Mouse (Mus musculus): ENCODE measurements around the gene Htt.
"Not testable (repeated sequence)": the region's sequence is repeated elsewhere in the genome, so short reads cannot be mapped to it uniquely, and the experiment has no call there.

The Htt gene

DNA sequence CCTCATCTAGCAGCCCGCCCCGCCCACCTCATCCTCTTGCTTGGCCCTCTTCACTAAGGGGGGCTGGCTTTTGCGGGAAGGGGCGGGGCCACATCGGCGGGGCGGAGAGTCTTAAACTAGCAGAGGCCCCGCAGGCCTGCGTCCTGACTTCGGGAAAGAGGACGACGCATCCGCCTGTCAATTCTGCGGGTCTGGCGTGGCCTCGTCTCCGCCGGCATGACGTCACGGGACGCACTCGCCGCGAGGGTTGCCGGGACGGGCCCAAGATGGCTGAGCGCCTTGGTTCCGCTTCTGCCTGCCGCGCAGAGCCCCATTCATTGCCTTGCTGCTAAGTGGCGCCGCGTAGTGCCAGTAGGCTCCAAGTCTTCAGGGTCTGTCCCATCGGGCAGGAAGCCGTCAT, at the start of gene Htt:
Gene Htt, plus strand, starts transcription at position 232 of the 400 bp plus-strand sequence.
- ChIA-PET POLR2A (interaction anchor here (0.5 to 2.8 kb wide), 27 partner anchors 9 to 813 kb away, joined by 3 to 28 read pairs (median 5); partner anchors contain the start of genes Grk4 (in 3 of the 4), Nop14 (in 3 of the 4), Mfsd10 (in 2 of the 4) and Tnip2 (in 2 of the 4)), CTCF (interaction anchor here in 3 of 4 experiments (0.6 to 1.0 kb wide), 3 partner anchors 9 to 354 kb away, joined by 3 to 6 read pairs (median 3); partner anchors contain the start of genes Grk4 (in 1 of the 3) and Nop14 (in 1 of the 3))

DNA sequence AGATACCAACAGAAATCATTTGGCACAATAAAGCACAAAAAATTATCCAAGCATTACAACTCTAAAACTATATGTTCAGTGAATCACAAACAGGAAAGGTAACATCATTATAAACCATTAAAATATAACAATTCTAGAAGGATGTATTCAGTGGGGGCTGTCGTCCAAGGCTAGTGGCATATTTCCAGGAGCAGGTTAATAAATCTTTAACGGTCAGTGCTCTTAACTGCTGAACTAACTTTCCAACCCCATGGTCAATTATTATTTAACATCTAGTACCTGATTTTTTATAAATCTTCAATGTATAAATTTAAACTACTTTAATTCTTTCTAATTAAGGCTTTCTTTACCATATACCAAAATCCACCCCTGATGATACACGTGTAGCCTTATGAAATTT, 47.2 kb upstream of the Htt start:
- POLR2A ChIA-PET, CTCF ChIA-PET: not testable (repeated sequence)

DNA sequence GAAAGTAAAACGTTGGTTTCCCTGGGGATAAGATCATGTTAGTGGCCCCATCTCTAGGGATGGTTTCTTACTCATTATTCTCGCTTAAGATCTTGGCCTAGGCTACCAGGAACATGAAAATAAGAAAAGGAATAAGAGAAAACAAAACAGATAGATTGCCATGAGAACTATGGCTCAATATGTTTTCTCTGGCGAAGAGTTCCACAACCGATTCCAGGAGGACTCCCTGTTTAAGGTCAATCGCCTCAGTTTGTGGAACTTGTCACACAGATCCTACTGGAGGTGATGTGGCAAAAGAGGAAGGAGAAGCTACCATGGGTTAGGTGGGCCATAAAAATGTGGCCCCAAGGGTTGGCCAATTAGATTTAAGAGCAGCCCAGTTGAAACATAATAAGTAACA, 46.7 kb upstream of the Htt start:
- POLR2A ChIA-PET, result no interaction called here

DNA sequence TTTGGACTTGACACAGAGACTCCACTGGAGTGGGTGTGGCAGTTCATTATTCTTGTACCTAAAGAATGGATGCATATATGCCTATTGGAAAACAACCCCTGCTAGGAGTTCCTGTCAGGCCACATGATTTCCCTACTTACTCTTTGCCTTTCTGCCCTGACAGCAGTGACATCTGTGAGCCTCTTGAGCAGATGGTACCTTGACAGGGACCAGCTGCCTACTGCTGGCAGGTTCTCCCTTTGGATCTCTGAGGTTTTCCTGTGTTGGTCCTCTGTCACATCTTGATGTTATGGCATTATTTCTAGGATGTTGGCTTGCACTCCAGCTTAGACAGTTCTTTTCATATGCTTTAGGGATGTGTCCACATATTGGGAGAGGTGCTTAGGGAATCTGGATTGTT, 32.4 kb upstream of the Htt start:
- POLR2A ChIA-PET, result no interaction called here
- CTCF ChIA-PET, result interaction anchor here in 1 of 4 experiments (0.7 kb wide), 1 partner anchor 48 kb away, joined by 3 read pairs; no protein-coding TSS in a partner anchor

More for the DNA sequence above, 46.7 kb upstream of the Htt start:
- CTCF ChIA-PET, result no interaction called here

DNA sequence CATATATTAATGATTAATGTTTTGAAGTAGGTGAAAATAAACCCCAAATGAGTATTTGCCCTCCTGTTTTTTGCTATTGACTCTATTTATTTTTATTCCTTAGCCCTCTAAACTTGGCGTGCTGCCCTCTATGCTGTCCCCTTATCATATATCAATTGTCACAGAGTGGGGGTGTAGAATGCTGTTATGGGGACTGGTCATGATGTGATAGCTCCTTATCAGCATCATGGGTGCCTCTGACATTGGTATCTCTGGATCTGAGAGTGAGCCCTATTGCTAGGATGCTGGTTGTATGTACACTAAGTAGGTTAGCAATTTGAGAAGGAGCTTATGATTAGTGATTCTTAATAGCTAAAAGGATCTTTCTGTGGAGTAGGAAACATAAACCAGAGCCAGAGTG, 31.3 kb upstream of the Htt start:
- ChIA-PET POLR2A (no interaction called here), CTCF (no interaction called here)

DNA sequence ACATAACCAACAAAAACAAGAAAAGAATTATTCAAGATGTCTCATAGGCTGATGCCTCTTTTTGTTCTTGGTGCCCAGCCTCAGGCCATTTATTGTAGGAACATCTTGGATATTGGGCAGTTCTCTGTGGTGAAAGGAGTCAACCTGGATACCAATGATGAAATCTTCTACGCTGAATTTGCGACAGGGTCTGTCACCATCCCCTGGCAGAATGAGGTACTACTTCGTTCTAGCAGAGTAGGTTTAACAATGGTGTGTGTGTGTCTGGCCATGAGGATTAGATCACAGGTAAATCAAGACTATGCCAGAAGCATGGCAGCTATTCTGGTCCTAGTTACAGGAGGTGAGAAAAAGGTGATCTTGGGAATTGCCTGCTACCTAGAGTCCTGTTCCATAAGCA, 10.1 kb upstream of the Htt start:
- CTCF ChIA-PET, result no interaction called here
- POLR2A ChIA-PET, result interaction anchor here in 1 of 4 experiments (0.8 to 1.6 kb wide), 2 partner anchors 10 to 92 kb away, joined by 3 to 4 read pairs; partner anchors contain the start of genes Grk4, Htt and Nop14

DNA sequence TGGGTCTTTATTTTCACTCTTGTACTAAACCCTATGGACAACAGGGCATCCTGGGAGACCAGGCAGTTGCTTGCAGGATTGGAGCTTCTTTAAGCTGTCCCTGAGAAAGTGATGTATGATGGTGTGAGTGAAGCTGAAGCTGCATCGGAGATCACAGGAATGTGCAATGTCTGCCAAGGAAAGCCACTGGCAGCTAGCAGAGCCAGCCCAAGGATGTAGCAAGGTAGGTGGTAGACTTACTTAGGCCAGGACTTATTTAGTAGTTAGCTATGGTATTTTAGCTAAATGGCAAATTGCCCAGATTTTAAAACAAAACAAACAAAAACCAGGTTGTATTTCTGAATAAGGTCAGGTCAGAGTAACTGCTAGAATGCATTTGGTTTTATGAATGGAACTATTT, 2.8 kb upstream of the Htt start:
- CTCF ChIA-PET, result no interaction called here

DNA sequence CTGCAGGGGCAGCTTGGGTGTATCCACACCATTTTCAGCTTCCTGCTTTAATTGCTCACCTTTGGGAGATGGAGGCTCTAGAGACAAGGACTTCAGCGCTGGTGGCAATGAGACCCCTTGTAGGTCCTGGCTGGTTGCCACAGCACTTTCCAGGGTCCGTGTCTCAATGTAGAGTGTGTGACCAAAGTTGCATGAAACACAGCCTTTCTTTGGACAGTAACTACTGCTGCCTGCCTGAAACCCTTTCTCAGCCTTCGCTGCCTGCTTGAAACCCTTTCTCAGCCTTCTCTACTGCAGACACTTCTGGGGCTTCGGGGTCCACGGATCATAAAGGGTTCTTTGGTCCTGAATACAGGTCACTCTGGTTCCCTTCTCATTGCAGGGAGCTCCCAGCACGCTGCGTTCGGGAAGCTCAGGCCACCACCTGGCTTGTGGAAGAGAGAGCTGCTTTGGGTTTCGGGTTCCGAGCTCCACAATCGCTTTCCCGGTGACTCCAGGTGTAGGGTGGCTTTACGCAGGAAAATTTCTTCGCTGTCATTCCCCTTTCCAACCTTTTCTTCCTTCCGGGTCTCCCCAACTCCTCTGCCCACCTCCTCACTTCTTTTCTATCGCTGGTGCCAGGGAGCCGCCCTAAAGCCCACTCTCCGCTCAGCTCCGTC, 561 bp upstream of the Htt start:
- POLR2A ChIA-PET, result interaction anchor here (0.5 to 2.8 kb wide), 30 partner anchors 9 to 814 kb away, joined by 3 to 28 read pairs (median 5); partner anchors contain the start of genes Grk4 (in 3 of the 4), Nop14 (in 3 of the 4), Mfsd10 (in 2 of the 4) and Mxd4 (in 2 of the 4)
- CTCF ChIA-PET, result interaction anchor here in 3 of 4 experiments (0.6 to 1.0 kb wide), 5 partner anchors 9 to 353 kb away, joined by 3 to 6 read pairs (median 3); partner anchors contain the start of genes Grk4 (in 1 of the 3) and Nop14 (in 1 of the 3)

More for the DNA sequence above, 2.8 kb upstream of the Htt start:
- POLR2A ChIA-PET, result interaction anchor here in 1 of 4 experiments (0.6 kb wide), 1 partner anchor 555 kb away, joined by 3 read pairs; no protein-coding TSS in a partner anchor

DNA sequence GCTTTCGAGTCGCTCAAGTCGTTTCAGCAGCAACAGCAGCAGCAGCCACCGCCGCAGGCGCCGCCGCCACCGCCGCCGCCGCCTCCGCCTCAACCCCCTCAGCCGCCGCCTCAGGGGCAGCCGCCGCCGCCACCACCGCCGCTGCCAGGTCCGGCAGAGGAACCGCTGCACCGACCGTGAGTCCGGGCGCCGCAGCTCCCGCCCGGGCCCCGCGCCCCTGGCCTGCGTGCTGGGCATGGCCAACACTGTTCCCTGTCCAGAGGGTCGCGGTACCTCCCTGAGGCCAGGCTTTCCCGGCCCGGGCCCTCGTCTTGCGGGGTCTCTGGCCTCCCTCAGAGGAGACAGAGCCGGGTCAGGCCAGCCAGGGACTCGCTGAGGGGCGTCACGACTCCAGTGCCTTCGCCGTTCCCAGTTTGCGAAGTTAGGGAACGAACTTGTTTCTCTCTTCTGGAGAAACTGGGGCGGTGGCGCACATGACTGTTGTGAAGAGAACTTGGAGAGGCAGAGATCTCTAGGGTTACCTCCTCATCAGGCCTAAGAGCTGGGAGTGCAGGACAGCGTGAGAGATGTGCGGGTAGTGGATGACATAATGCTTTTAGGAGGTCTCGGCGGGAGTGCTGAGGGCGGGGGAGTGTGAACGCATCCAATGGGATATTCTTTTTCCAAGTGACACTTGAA, 533 bp downstream of the Htt start:
- ChIA-PET CTCF (interaction anchor here in 3 of 4 experiments (0.6 to 1.0 kb wide), 3 partner anchors 8 to 354 kb away, joined by 3 to 6 read pairs (median 3); partner anchors contain the start of genes Grk4 (in 1 of the 3) and Nop14 (in 1 of the 3)), POLR2A (interaction anchor here (0.6 to 2.8 kb wide), 13 partner anchors 8 to 815 kb away, joined by 3 to 28 read pairs (median 6); partner anchors contain the start of genes Grk4 (in 2 of the 4), Nop14 (in 2 of the 4), Mfsd10 (in 1 of the 4) and Rgs12 (in 1 of the 4))

DNA sequence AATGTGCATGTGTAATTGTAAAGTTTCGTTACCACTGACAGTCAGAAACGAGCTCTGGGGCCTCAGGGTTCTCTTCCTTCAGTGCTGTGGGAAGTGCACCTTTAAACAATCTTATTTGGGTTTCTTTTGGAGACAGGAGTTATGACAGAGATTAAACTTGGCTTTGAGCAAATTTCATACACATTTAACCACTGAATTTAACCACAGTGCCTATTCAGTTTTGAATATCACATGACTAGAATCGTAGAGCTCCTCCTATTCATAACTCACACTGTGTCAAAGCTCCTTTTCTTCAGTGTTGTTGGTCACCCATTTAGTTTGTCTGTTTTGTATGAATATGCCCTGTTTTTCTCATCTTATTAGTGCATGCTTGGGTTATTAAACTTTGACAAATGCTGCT, 10.3 kb downstream of the Htt start:
- POLR2A ChIA-PET, result interaction anchor here in 1 of 4 experiments (0.6 to 0.7 kb wide), 2 partner anchors 11 to 391 kb away, joined by 3 read pairs; no protein-coding TSS in a partner anchor
- CTCF ChIA-PET, result no interaction called here

DNA sequence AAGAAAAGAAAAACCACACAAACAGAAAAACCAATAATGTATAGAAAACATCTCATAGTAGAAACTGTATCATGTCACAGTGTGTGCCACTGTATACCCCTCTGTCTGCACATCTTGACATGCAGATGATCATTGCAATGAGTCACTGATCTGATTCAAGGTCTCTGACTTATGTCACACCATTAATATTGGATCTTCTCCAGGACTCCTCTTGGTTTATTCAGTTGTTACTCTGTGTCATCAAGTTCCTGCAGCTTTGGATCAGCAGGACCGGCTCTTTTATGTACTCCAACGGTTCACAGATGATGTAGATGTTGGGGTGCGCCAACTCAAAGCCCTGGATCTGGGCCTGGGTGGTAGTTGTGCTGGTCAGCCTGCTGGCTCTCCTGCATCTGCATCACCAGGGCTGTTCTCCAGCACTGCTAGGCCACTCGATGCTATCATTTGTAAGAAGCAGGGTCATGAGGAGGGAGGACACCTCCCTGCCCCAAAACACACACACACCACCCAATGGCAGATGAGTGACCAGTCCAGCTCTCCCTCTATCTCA, 11.2 kb downstream of the Htt start:
- ChIA-PET POLR2A (no interaction called here), CTCF (no interaction called here)

DNA sequence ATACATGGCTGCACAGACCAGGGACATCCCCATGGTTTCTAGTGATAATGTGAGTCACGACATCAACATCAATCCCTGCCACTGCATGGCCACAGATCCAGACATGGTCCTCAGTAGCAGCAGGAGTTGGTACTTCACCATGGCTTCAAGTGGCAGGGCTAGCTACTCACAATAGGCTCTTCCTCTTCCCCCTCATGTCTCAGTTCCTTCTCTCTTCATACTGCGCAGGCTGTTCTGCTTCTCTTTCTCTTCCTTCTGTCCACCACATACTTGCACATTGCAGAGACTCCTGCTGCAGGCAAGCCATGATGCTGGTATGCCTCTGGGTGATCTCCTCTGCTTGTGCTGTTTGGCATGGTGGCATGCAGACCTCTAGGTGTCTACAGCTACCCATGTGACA, 11.9 kb downstream of the Htt start:
- ChIA-PET POLR2A (interaction anchor here in 1 of 4 experiments (0.6 kb wide), 1 partner anchor 181 kb away, joined by 9 read pairs; no protein-coding TSS in a partner anchor), CTCF (no interaction called here)

DNA sequence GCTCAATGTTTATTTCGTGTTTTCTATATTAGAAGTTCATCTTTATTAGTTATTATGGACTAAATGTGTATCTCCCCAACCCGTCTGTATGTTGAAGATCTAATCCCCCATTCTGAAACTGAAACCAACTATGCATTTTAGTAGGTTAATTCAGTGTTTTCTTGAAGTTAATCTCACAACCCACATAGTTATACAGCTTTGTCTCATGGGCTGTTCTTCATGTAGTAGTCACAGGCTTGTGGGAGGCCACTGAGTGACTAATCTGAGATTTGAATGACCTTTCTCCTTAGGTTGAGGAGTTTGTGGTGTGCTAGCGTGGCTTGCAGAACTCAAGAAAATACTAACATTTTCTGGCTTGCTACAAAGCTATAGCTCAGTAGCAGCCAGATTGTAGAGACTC, 23.5 kb downstream of the Htt start:
- ChIA-PET POLR2A (interaction anchor here in 1 of 4 experiments (0.7 kb wide), 1 partner anchor 9 kb away, joined by 3 read pairs; no protein-coding TSS in a partner anchor), CTCF (no interaction called here)

DNA sequence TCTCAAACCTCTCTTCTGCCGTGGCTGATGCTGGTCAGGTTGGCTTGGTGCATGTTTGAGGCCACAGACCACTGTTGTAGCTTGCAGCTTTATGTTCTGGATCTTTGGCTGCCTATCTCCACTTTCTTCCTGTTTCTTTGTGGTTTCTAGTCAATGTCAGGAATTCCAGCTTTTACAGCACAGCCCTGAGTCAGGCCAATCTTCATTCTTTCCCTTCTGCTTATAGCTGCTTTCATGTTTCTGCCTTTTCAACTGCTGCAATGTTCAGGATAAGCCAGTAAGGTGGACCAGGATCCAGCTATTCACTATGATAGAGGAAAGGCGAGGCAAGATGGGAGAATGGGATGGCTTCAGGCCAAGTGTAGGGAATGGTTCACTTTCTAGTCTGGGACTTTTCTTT, 29.6 kb downstream of the Htt start:
- CTCF ChIA-PET, result no interaction called here
- POLR2A ChIA-PET, result no interaction called here

DNA sequence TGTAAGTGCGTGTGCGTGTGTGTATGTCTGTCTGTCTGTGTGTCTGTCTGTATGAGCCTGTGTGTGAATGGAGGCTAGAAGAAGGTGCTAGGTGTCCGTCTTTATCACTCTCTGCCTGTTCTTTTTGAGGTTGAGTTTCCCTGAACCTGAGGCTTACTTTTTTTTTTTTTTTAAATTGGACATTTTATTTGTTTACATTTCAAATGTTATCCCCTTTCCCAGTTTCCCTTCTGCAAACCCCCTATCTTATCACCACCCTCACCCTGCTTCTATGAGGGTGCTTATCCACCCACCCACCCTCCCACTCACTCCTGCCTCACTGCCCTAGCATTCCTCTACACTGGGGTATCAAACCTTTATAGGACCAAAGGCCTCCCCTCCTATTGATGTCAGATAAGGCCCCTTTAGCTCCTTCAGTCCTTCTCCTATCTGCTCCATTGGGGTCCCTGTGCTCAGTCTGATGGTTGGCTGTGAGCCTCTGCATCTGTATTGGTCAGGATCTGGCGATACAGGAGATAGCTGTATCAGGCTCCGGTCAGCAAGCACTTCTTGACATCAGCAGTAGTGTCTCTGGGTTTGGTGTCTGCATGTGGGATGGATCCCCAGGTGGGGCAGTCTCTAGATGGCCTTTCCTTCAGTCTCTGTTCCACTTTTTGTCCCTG, 38.9 kb downstream of the Htt start:
- POLR2A ChIA-PET, result interaction anchor here in 1 of 4 experiments (1.0 kb wide), 1 partner anchor 12 kb away, joined by 3 read pairs; no protein-coding TSS in a partner anchor
- CTCF ChIA-PET, result no interaction called here

DNA sequence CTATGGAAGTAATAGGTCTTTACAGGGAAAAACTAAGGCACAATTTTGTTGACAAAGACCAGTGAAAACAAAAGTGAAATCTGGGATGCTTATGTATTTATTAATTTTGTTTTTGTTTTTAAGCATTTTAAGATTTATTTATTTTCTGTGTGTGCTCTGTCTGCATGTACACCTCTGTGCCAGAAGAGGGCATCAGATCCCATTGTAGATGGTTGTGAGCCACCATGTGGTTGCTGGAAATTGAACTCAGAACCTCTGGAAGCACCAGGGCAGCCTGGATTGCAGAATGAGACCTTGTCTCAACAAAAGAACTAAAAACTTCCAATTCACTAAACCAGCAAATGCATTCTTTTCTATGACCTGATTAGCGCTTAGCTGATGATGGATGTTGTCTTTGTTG, 44.5 kb downstream of the Htt start:
- POLR2A ChIA-PET, result interaction anchor here in 2 of 4 experiments (0.9 to 1.5 kb wide), 3 partner anchors 47 to 170 kb away, joined by 3 to 5 read pairs (median 4); partner anchors contain the start of genes Grk4 (in 1 of the 2), Mfsd10 (in 1 of the 2) and Nop14 (in 1 of the 2)
- CTCF ChIA-PET, result interaction anchor here in 1 of 4 experiments (1.7 kb wide), 1 partner anchor 28 kb away, joined by 4 read pairs; no protein-coding TSS in a partner anchor

DNA sequence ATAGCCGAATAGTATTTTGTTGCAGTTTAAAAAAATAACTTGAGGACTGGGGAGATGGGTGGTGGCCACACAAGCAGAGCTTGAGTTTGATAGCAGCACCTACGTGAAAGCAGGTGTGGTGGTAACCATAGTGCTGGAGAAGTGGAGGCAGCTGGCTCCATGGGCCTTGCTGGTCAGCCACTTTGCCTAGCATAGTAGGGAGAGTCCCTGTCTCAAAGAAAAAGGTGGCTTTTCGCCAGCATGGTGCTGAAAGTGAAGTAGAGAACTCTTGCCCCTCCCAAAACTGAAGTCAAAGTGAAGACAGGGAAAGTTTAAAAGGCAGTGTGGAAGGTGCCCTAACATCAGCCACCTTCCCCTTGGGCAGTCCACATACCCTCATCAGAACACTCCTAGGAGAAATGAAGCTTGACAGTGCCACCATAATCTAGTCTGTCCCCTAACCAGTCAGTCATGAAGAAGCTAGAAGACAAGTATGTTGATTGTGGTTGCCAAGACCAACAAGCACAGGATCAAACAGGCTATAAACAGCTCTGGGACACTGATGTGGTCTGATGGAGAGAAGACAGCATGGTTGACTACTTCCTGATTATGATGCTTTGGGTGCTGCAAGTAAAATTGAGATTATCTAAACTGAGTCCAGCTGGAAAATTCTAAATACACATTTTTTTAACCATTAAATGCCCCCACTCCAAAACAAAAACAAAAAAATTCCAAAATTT, 61.0 kb downstream of the Htt start:
- ChIA-PET CTCF (interaction anchor here in 1 of 4 experiments (0.6 kb wide), 1 partner anchor 550 kb away, joined by 3 read pairs; no protein-coding TSS in a partner anchor), POLR2A (no interaction called here)

DNA sequence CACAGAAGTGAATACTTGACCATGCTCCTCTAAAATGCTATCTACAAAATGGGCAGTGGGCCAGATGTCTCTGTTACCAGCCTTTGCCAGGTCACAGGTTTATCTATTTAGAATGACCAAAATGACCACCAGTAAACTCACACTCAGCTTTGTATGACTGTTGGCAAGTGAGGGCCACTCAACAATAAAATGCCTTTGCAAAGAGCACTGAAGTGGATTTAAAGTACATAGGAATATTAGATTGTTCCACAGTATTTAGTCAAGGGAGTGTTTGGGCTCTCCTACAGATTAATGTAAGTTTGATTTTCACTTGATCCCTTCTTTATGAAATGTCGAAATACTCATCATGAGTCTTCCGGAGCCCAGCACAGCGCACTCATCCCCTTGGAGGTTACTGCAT, 92.5 kb downstream of the Htt start:
- CTCF ChIA-PET, result interaction anchor here in 1 of 4 experiments (0.7 kb wide), 1 partner anchor 236 kb away, joined by 4 read pairs; no protein-coding TSS in a partner anchor
- POLR2A ChIA-PET, result interaction anchor here in 1 of 4 experiments (0.6 kb wide), 1 partner anchor 716 kb away, joined by 5 read pairs; no protein-coding TSS in a partner anchor

Data from embryonic stem cell, embryonic (primary cell).